Mouse (Mus musculus) bone marrow, adult 2 months (tissue): ENCODE results near the gene Ror1. TPM values are rescaled to one million over a fixed set of nuclear protein-coding genes. Genes with fewer than 3 reads are reported as not detected.

ENCODE experiments used
- H3K27ac ChIP-seq: fragments of 200-500 bp; 2 replicates; pipeline ENCODE4 v1.5.1; 2012; ENCODE audit warnings: low read depth, mild to moderate bottlenecking, control low read depth, inconsistent platforms, low read length; ENCODE audit not compliant: control insufficient read depth, poor library complexity, insufficient read depth
- H3K4me1 ChIP-seq: fragments of 200-500 bp; 2 replicates; pipeline ENCODE4 v1.6.1; 2011; ENCODE audit warnings: low read length; ENCODE audit not compliant: control insufficient read depth, insufficient read depth
- H3K4me3 ChIP-seq: fragments of 200-500 bp; replicated peaks from 2 replicates; pipeline ENCODE3; 2011; ENCODE audit warnings: mild to moderate bottlenecking, low read depth, low read length, control low read depth; ENCODE audit not compliant: control insufficient read depth
- CTCF ChIP-seq: fragments of 200-500 bp; IDR thresholded peaks from 2 replicates; pipeline ENCODE4 v1.5.1; 2011; ENCODE audit warnings: low read length, control low read depth; ENCODE audit not compliant: control insufficient read depth, insufficient read depth
- POLR2A ChIP-seq: fragments of 200-500 bp; IDR thresholded peaks from 2 replicates; pipeline ENCODE4 v1.6.1; 2011; ENCODE audit warnings: low read depth, mild to moderate bottlenecking, control low read depth, low read length, borderline replicate concordance; ENCODE audit not compliant: control insufficient read depth
- WGBS: fragments of 180-500 bp; shearing (Covaris S2); methylation state at CpG from one replicate; pipeline ENCODE4 v1.1.7; 2018; 5-methylcytosine and 5-hydroxymethylcytosine counted together
- polyA plus RNA-seq: library from polyadenylated mRNA; stranded (reverse); fragments of >200 nt; gene quantifications from 2 replicates; pipeline ENCODE4 v1.2.4, GENCODE M21; 2011; ENCODE audit warnings: low replicate concordance; ENCODE audit not compliant: missing spikeins, insufficient read depth, insufficient read length

Ror1 gene
- polyA plus RNA-seq, 1 experiment = not detected

GRCm38 (mm10) chr4:100273356-100273755 lies 177.8 kb downstream of the Ror1 start:
- H3K27ac ChIP-seq = no peak overlapping the region
- no peak for TF ChIP-seq POLR2A
- TF ChIP-seq CTCF = no peak
- 73% methylated on average over 3 of the region's 3 CpGs for WGBS

GRCm38 (mm10) chr4:100273807-100274480 lies 178.4 kb downstream of the Ror1 start:
- TF ChIP-seq CTCF (no peak), POLR2A (no peak)
- H3K27ac ChIP-seq = no peak overlapping the region
- whole genome bisulfite sequencing = 80% methylated on average over 4 of the region's 4 CpGs
- no peak overlapping the region for H3K4me3 ChIP-seq
- H3K4me1 ChIP-seq = no peaks in the 10 kb centered on the region

More at GRCm38 (mm10) chr4:100273356-100273755, 177.8 kb downstream of the Ror1 start:
- Histone ChIP-seq H3K4me1 (no peaks in the 10 kb centered on the region), H3K4me3 (no peak overlapping the region)

GRCm38 (mm10) chr4:100276482-100276881 lies 180.9 kb downstream of the Ror1 start:
- H3K4me3 ChIP-seq = no peak overlapping the region
- H3K27ac ChIP-seq = no peak overlapping the region
- TF ChIP-seq CTCF = no peak
- TF ChIP-seq POLR2A = no peak
- 75% methylated on average over 7 of the region's 7 CpGs for WGBS
- no peaks in the 10 kb centered on the region for H3K4me1 ChIP-seq

GRCm38 (mm10) chr4:100276970-100277369 lies 181.4 kb downstream of the Ror1 start:
- no peak overlapping the region for H3K27ac ChIP-seq
- WGBS = 73% methylated on average over 1 of the region's 1 CpGs
- no peak overlapping the region for H3K4me3 ChIP-seq
- TF ChIP-seq CTCF (no peak), POLR2A (no peak)
- no peaks in the 10 kb centered on the region for H3K4me1 ChIP-seq

GRCm38 (mm10) chr4:100283171-100283880 lies 187.7 kb downstream of the Ror1 start:
- no peak overlapping the region for H3K4me3 ChIP-seq
- no peaks in the 10 kb centered on the region for H3K4me1 ChIP-seq
- H3K27ac ChIP-seq = no peak overlapping the region
- WGBS = 86% methylated on average over 8 of the region's 8 CpGs
- TF ChIP-seq POLR2A = no peak
- TF ChIP-seq CTCF = no peak

- no peaks in the 10 kb centered on the region for H3K4me1 ChIP-seq
- 80% methylated on average over 6 of the region's 6 CpGs for WGBS
- H3K27ac ChIP-seq = no peak overlapping the region
- H3K4me3 ChIP-seq = no peak overlapping the region
- no peak for TF ChIP-seq CTCF
Measured at GRCm38 (mm10) chr4:100284528-100284927, 188.9 kb downstream of the Ror1 start.

- Histone ChIP-seq H3K27ac (no peak overlapping the region), H3K4me3 (no peak overlapping the region), H3K4me1 (no peaks in the 10 kb centered on the region)
- 74% methylated on average over 7 of the region's 7 CpGs for WGBS
- TF ChIP-seq POLR2A (no peak), CTCF (no peak)
Measured at GRCm38 (mm10) chr4:100286111-100286541, 190.5 kb downstream of the Ror1 start.

GRCm38 (mm10) chr4:100286800-100287199 lies 191.2 kb downstream of the Ror1 start:
- Histone ChIP-seq H3K4me3 (no peak overlapping the region), H3K4me1 (no peaks in the 10 kb centered on the region), H3K27ac (no peak overlapping the region)
- TF ChIP-seq CTCF (no peak), POLR2A (no peak)
